Mouse (Mus musculus): ENCODE data around the gene Ap3m1. TPM values are rescaled to one million over a fixed set of nuclear protein-coding genes. Genes with fewer than 3 reads are reported as not detected.
A peak's percentile ranks its signal among the peaks of the same experiment; 100 is the strongest.

Ap3m1 gene
- total RNA-seq, 1 experiment from 2014 or later: 99.3 TPM

DNA sequence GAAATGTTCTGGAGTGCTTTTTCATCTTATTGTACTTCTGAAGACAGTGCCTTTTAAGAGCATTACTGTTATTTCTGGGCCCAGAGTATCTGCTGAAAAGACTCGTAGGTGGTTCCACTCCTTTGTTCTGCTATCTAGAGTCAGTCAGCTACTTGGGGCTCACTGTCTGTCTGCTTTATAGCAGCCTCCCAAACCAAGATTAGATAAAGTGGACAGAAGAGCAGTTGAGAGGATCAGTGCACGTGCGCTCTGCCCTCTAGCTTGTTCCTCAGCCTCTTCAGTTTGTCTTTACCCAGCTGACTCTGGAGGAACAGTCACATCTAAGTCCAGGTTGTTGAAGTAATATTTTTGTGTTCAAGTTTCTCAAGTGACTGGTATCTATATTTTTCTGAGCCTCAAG, 21.7 kb upstream of the Ap3m1 start:
- no peak for DNase-seq

- DNase-seq: no peak
Observed at GRCm38 (mm10) chr14:21069594-21069993, 17.3 kb upstream of the Ap3m1 start.

DNA sequence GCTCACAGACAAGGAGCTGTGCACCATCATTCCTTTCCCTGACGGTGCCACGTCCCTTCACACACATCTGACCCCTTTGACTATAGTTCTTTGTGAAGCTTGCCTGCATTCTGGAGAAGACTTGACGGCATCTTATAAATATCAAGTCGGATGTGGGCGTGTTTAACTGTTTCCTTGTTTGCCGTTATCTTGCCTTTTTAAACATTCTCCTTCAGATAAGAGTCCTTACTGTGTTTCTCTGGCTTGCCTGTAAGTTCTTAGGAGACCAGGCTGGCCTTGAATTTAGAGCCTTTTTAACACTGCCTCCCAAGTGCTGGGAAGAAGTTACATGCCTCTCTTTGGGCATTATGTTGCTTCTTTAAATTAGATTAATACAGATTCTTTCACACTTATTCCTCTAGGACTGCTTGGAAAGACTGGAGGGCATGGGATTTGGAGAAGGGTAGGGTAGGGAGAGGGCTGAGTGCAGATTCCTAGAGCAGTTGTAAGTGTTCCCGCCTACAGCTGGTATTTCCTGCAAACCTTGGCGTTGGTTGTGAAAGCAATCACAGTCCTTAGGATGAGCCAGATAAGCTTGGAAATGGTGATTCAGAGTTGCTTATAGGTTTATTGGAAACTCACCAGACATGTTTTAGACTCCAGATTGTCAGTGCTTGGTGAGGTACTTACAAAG, 13.3 kb upstream of the Ap3m1 start:
- no peak for DNase-seq

DNA sequence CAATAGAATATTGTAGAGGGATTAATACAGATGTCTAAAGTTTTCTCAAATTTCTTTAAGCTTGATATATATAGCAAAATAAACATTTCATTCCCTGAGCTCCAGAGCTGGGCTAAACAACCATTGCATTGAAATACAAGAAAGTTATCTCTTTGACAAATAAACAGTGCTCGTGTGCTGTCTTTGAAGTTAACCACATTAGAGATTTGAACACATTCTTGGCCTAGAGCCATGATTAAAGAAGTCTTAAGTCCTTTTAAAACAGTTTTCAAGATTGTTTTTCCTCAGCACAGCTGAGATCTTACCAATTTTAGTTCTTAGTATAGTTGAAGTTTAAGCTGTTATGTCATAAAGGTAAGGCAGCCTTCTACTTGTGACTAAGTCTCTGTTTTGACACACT, 12.0 kb upstream of the Ap3m1 start:
- DNase-seq: no peak

GRCm38 (mm10) chr14:21062766-21063513, 10.6 kb upstream of the Ap3m1 start:
- DNase-seq: no peak

GRCm38 (mm10) chr14:21058972-21059371, 6.7 kb upstream of the Ap3m1 start:
- no peak for DNase-seq

- DNase-seq: no peak
Observed at GRCm38 (mm10) chr14:21053586-21053985, 1.3 kb upstream of the Ap3m1 start.

DNA sequence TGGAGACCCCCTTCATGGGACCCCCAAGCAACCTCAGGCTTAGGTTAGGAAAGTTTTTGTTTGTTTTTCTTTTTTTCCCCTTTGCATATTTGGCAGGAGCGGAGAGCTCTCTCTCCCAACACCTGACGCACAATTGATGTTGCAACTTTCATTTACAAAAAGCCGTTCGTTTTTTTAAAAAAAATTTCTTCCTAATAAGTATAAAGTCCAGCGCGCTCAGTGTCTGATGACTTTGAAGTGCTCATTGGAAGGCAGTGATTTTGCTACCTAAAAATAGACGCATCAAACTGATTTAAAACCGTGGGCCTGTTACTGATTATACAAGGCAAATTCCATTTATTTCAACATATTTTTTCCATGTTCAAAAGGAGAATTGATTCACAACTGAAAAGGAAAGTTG, 843 bp upstream of the Ap3m1 start:
- no peak for DNase-seq

GRCm38 (mm10) chr14:21052781-21053130, 448 bp upstream of the Ap3m1 start:
- peak; percentile 81 for DNase-seq

DNA sequence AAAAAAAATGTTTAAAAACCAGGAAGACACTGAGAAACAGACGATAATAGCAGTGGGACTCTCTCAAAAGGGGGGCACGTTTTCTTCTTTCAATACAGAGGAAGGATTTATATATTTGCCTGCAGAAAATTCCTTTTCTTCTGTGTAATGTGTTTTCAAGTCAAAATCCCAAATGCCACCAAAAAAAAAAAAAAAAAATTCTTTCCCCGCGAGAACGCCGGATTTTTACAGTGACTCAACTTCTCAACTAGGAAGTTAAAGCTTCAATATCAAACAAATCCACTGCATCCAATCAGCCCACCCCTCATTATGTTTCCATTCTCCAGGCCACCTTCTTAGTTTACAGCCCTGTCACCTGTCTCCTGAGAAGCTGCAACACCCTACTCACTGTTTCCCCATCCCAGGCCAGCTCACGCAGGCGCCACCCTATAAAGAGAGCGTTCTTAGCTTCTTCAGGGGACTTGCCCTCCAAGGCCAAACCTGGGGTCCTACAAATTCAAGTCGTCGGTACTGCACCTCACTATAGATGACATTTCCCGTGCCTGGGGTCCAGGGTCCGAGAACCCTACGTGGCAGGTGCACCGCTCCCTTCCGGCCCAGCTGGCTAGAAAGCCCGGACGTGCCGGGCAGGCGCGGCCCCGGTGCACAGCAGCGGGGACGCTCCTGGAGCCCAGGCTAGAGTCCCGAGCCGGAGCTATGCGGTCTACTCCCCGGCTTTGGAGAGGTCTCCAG, 762 bp downstream of the Ap3m1 start:
- DNase-seq: no peak

DNA sequence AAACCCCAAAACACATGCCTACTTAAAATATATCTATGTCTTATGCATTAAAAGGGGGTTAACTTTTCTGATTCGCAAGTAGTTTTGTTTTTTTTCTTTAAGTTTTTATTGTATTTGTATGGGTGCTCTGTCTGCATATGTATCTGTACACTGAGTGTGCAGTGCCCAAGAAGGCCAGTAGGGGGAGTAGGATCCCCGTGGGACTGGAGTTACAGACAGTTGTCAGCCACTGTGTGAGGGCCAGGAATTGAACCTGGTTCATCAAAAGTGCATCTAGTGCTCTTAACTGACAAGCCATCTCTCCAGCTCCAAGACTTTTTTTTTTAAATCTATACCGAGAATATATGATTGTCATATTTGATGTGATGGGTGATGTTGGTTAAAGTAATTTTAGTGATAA, 1.6 kb downstream of the Ap3m1 start:
- peak; percentile 52 for DNase-seq

GRCm38 (mm10) chr14:21048879-21049278, 3.4 kb downstream of the Ap3m1 start:
- DNase-seq: peak; percentile 72

GRCm38 (mm10) chr14:21047840-21048239, 4.5 kb downstream of the Ap3m1 start:
- DNase-seq: no peak

GRCm38 (mm10) chr14:21039623-21040022, 12.7 kb downstream of the Ap3m1 start:
- no peak for DNase-seq

DNA sequence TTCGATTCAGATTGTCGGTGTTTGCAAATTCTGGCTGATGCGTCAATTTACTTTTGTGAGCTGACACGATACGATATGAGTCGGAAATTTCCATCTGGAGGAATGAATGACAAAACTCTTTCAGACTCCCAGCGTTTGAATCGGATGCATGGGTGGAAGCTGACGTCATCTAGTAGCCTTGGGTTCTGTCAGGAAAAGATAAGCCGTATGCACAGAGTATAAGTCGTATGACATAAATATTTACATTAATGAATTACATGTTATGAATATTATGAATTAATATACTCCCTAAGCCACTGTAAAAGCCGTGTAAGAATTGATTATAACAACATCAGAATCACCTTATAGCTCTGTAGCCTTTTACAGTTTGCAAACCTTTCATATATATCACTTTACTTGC, 13.2 kb downstream of the Ap3m1 start:
- no peak for DNase-seq

GRCm38 (mm10) chr14:21034791-21035190, 17.5 kb downstream of the Ap3m1 start:
- no peak for DNase-seq

DNA sequence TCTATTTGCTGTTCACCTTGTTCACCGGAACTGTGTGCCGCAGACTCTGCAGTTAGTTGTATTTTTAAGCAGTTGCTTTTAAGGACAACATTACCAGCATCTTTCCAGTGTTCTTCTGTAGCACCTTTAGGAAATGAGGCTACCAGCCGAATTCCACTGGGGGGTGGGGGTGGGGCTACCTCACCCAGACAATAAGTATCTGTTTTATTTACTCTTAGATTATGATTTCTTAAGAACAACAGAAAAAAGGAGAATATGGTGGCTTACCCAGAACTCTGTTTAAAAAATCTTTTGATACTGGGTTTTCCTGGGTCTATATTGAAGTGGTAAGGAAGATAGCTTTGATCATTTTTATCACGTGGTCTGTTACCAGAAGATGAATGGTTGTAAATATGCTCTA, 18.0 kb downstream of the Ap3m1 start:
- no peak for DNase-seq

- peak; percentile 73 for DNase-seq
Observed at GRCm38 (mm10) chr14:21031783-21032511, 20.4 kb downstream of the Ap3m1 start.

- peak; percentile 33 for DNase-seq
Observed at GRCm38 (mm10) chr14:21029025-21029659, 23.2 kb downstream of the Ap3m1 start.

GRCm38 (mm10) chr14:21027542-21027941, 24.8 kb downstream of the Ap3m1 start:
- DNase-seq: no peak

GRCm38 (mm10) chr14:21020435-21020834, 31.9 kb downstream of the Ap3m1 start:
- DNase-seq: no peak

- DNase-seq: no peak
Observed at GRCm38 (mm10) chr14:21018977-21019376, 33.3 kb downstream of the Ap3m1 start.

Data from adrenal gland, postnatal 14 days (tissue).